Mouse (Mus musculus): ENCODE results near the gene Npas3. TPM values are rescaled to one million over a fixed set of nuclear protein-coding genes. Genes with fewer than 3 reads are reported as not detected.

Gene Npas3
- polyA plus RNA-seq, 1 experiment from 2014 or later = 3.7 TPM

- WGBS = 80% methylated on average over 3 of the region's 3 CpGs
These were observed 53.7 kb downstream of the Npas3 start for GRCm38 (mm10) chr12:53302129-53302528.

GRCm38 (mm10) chr12:53316715-53317114 is 68.2 kb downstream of the Npas3 start:
- ATAC-seq (replicated peaks; ENCODE audit: low FRiP score, low TSS enrichment, low read depth) = no peak
- no peak for DNase-seq (ENCODE audit: low spot score)
- no peaks in the 10 kb centered on the region; the same call in 1 of the 2 replicates for H3K4me1 ChIP-seq (replicated peaks; ENCODE audit: control insufficient read depth, insufficient read depth, low read length)
- H3K27me3 ChIP-seq (replicated peaks; ENCODE audit: control insufficient read depth, insufficient read depth, low read length) = no peaks in the 10 kb centered on the region
- no peaks in the 10 kb centered on the region for H3K9me3 ChIP-seq (ENCODE audit: control insufficient read depth, low read length)
- no peak overlapping the region for H3K9ac ChIP-seq (ENCODE audit: low read length)
- no peaks in the 10 kb centered on the region for H3K36me3 ChIP-seq (ENCODE audit: control insufficient read depth, insufficient read depth, low read length)
- H3K4me3 ChIP-seq (ENCODE audit: low read depth, low read length) = no peak overlapping the region
- H3K4me2 ChIP-seq (ENCODE audit: low read length) = no peak overlapping the region
- WGBS = 36% methylated on average over 2 of the region's 2 CpGs
- no peak overlapping the region for H3K27ac ChIP-seq (ENCODE audit: low read depth)

More at GRCm38 (mm10) chr12:53302129-53302528, 53.7 kb downstream of the Npas3 start:
- H3K27ac ChIP-seq (ENCODE audit: low read depth) = no peak overlapping the region
- H3K4me2 ChIP-seq (ENCODE audit: low read length) = no peak overlapping the region
- no peak for ATAC-seq (replicated peaks; ENCODE audit: low FRiP score, low TSS enrichment, low read depth)
- H3K9ac ChIP-seq (ENCODE audit: low read length) = no peak overlapping the region
- H3K27me3 ChIP-seq (replicated peaks; ENCODE audit: control insufficient read depth, insufficient read depth, low read length) = no peaks in the 10 kb centered on the region
- peaks cover 6% of the 10 kb centered on the region; the same call in 1 of the 2 replicates for H3K4me1 ChIP-seq (replicated peaks; ENCODE audit: control insufficient read depth, insufficient read depth, low read length)
- H3K36me3 ChIP-seq (ENCODE audit: control insufficient read depth, insufficient read depth, low read length) = no peaks in the 10 kb centered on the region
- H3K9me3 ChIP-seq (ENCODE audit: control insufficient read depth, low read length) = no peaks in the 10 kb centered on the region
- H3K4me3 ChIP-seq (ENCODE audit: low read depth, low read length) = no peak overlapping the region
- DNase-seq (ENCODE audit: low spot score) = no peak

- ATAC-seq (replicated peaks; ENCODE audit: low FRiP score, low TSS enrichment, low read depth) = no peak
- WGBS = 55% methylated on average over 3 of the region's 3 CpGs
- no peak for DNase-seq (ENCODE audit: low spot score)
- H3K36me3 ChIP-seq (ENCODE audit: control insufficient read depth, insufficient read depth, low read length) = no peaks in the 10 kb centered on the region
- H3K4me3 ChIP-seq (ENCODE audit: low read depth, low read length) = no peak overlapping the region
- H3K9me3 ChIP-seq (ENCODE audit: control insufficient read depth, low read length) = no peaks in the 10 kb centered on the region
- no peaks in the 10 kb centered on the region for H3K27me3 ChIP-seq (replicated peaks; ENCODE audit: control insufficient read depth, insufficient read depth, low read length)
- no peak overlapping the region for H3K9ac ChIP-seq (ENCODE audit: low read length)
- H3K27ac ChIP-seq (ENCODE audit: low read depth) = no peak overlapping the region
- H3K4me2 ChIP-seq (ENCODE audit: low read length) = no peak overlapping the region
- H3K4me1 ChIP-seq (replicated peaks; ENCODE audit: control insufficient read depth, insufficient read depth, low read length) = no peaks in the 10 kb centered on the region; the same call in 1 of the 2 replicates
These were observed 69.3 kb downstream of the Npas3 start for GRCm38 (mm10) chr12:53317801-53318200.

- 40% methylated on average over 2 of the region's 2 CpGs for WGBS
- Histone ChIP-seq H3K4me2 (ENCODE audit: low read length) (no peak overlapping the region), H3K9me3 (ENCODE audit: control insufficient read depth, low read length) (no peaks in the 10 kb centered on the region), H3K36me3 (ENCODE audit: control insufficient read depth, insufficient read depth, low read length) (no peaks in the 10 kb centered on the region), H3K4me1 (replicated peaks; ENCODE audit: control insufficient read depth, insufficient read depth, low read length) (no peaks in the 10 kb centered on the region; the same call in 1 of the 2 replicates), H3K9ac (ENCODE audit: low read length) (no peak overlapping the region), H3K4me3 (ENCODE audit: low read depth, low read length) (no peak overlapping the region), H3K27me3 (replicated peaks; ENCODE audit: control insufficient read depth, insufficient read depth, low read length) (no peaks in the 10 kb centered on the region), H3K27ac (ENCODE audit: low read depth) (no peak overlapping the region)
- DNase-seq (ENCODE audit: low spot score) (no peak), ATAC-seq (replicated peaks; ENCODE audit: low FRiP score, low TSS enrichment, low read depth) (no peak)
These were observed 72.0 kb downstream of the Npas3 start for GRCm38 (mm10) chr12:53320526-53320925.

DNA sequence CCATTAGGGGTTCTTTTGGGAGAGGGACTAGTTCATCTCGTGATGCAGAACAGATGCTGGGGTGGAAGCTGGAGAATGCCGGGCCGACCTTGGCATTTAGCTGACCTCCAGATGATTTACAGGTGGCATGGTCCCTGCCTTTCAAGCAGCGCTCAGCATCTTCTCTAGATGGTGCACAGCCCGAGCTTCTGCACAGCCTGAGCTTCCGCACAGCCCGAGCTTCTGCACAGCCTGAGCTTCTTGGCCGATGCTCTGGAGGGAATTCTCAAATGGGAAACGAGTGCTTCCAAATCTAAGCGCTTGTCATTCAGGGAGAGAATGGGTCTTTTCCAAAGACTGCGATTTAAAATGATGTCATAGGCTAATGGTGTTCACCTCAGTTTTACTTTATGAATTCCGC is 72.5 kb downstream of the Npas3 start:
- DNase-seq (ENCODE audit: low spot score) = no peak
- Histone ChIP-seq H3K9ac (ENCODE audit: low read length) (no peak overlapping the region), H3K4me3 (ENCODE audit: low read depth, low read length) (no peak overlapping the region), H3K36me3 (ENCODE audit: control insufficient read depth, insufficient read depth, low read length) (no peaks in the 10 kb centered on the region), H3K27ac (ENCODE audit: low read depth) (no peak overlapping the region), H3K4me1 (replicated peaks; ENCODE audit: control insufficient read depth, insufficient read depth, low read length) (no peaks in the 10 kb centered on the region; the same call in 1 of the 2 replicates), H3K27me3 (replicated peaks; ENCODE audit: control insufficient read depth, insufficient read depth, low read length) (no peaks in the 10 kb centered on the region), H3K4me2 (ENCODE audit: low read length) (no peak overlapping the region), H3K9me3 (ENCODE audit: control insufficient read depth, low read length) (no peaks in the 10 kb centered on the region)
- no peak for ATAC-seq (replicated peaks; ENCODE audit: low FRiP score, low TSS enrichment, low read depth)
- 59% methylated on average over 12 of the region's 12 CpGs for WGBS

DNA sequence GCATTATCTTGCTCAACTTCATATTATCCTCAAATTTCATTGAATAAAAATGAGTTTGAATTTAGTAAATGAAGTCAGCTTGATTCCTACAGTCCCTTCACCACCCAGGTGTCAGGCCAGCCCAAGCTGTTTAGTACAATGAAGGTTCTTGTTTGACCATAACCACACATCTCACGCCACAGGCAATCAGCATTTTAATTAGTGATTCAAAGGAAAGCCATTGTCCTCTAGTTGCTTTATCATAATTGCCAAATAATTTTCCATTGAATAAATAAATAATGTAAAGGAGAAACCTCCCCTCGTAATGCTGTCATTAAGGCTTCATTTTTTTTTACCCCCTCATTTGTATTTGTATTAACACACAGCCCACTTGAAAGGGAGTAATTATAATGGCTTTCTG is 73.5 kb downstream of the Npas3 start:
- Histone ChIP-seq H3K4me3 (ENCODE audit: low read depth, low read length) (no peak overlapping the region), H3K27me3 (replicated peaks; ENCODE audit: control insufficient read depth, insufficient read depth, low read length) (no peaks in the 10 kb centered on the region), H3K27ac (ENCODE audit: low read depth) (no peak overlapping the region), H3K36me3 (ENCODE audit: control insufficient read depth, insufficient read depth, low read length) (no peaks in the 10 kb centered on the region), H3K9me3 (ENCODE audit: control insufficient read depth, low read length) (no peaks in the 10 kb centered on the region), H3K4me2 (ENCODE audit: low read length) (no peak overlapping the region), H3K9ac (ENCODE audit: low read length) (no peak overlapping the region), H3K4me1 (replicated peaks; ENCODE audit: control insufficient read depth, insufficient read depth, low read length) (no peaks in the 10 kb centered on the region; the same call in 1 of the 2 replicates)
- ATAC-seq (replicated peaks; ENCODE audit: low FRiP score, low TSS enrichment, low read depth) (no peak), DNase-seq (ENCODE audit: low spot score) (no peak)
- WGBS = 83% methylated on average over 2 of the region's 2 CpGs

DNA sequence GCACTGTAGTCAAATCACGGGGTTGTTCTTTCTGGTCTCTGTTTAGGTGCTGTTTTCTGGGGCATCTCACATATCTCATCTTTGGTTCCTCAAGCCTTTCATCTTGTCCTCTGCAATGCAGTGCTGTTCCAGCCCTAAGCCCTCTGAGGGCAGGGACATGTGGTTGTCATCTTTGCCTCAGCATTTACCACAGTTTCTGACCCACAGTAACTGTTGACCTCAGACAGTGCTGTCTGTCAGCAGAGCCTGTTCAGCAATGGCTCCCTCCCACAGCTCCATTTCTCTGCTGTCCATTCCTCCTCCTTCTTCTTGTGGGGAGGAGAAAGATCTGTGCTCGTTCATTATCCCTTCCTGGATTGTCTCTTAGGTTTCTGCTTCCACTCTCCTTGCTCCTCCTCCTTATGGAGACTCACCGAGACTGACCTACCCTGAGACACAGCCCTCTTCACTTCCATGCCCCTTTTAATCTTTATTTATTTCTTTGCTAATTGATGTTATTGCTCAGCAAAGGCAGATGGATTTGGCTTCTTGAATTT is 79.2 kb downstream of the Npas3 start:
- WGBS = 22% methylated on average over 3 of the region's 3 CpGs
- no peaks in the 10 kb centered on the region for H3K9me3 ChIP-seq (ENCODE audit: control insufficient read depth, low read length)
- no peaks in the 10 kb centered on the region for H3K27me3 ChIP-seq (replicated peaks; ENCODE audit: control insufficient read depth, insufficient read depth, low read length)
- DNase-seq (ENCODE audit: low spot score) = no peak
- H3K4me2 ChIP-seq (ENCODE audit: low read length) = no peak overlapping the region
- no peak for ATAC-seq (replicated peaks; ENCODE audit: low FRiP score, low TSS enrichment, low read depth)
- H3K4me3 ChIP-seq (ENCODE audit: low read depth, low read length) = no peak overlapping the region
- H3K27ac ChIP-seq (ENCODE audit: low read depth) = peak overlapping the region; percentile 18; the same call in 1 of the 2 replicates
- H3K36me3 ChIP-seq (ENCODE audit: control insufficient read depth, insufficient read depth, low read length) = no peaks in the 10 kb centered on the region
- H3K4me1 ChIP-seq (replicated peaks; ENCODE audit: control insufficient read depth, insufficient read depth, low read length) = peaks cover 8% of the 10 kb centered on the region
- no peak overlapping the region for H3K9ac ChIP-seq (ENCODE audit: low read length)

- no peaks in the 10 kb centered on the region for H3K27me3 ChIP-seq (replicated peaks; ENCODE audit: control insufficient read depth, insufficient read depth, low read length)
- DNase-seq (ENCODE audit: low spot score) (peak; percentile 70), ATAC-seq (replicated peaks; ENCODE audit: low FRiP score, low TSS enrichment, low read depth) (no peak)
- peak overlapping the region; percentile 18; the same call in 1 of the 2 replicates for H3K27ac ChIP-seq (ENCODE audit: low read depth)
- 20% methylated on average over 5 of the region's 5 CpGs for WGBS
- H3K9ac ChIP-seq (ENCODE audit: low read length) = no peak overlapping the region
- H3K9me3 ChIP-seq (ENCODE audit: control insufficient read depth, low read length) = no peaks in the 10 kb centered on the region
- H3K4me2 ChIP-seq (ENCODE audit: low read length) = peak overlapping the region; percentile 20
- peaks cover 8% of the 10 kb centered on the region for H3K4me1 ChIP-seq (replicated peaks; ENCODE audit: control insufficient read depth, insufficient read depth, low read length)
- no peaks in the 10 kb centered on the region for H3K36me3 ChIP-seq (ENCODE audit: control insufficient read depth, insufficient read depth, low read length)
- no peak overlapping the region for H3K4me3 ChIP-seq (ENCODE audit: low read depth, low read length)
These were observed 79.8 kb downstream of the Npas3 start for GRCm38 (mm10) chr12:53328257-53328736.

GRCm38 (mm10) chr12:53330141-53330540 is 81.7 kb downstream of the Npas3 start:
- H3K4me1 ChIP-seq (replicated peaks; ENCODE audit: control insufficient read depth, insufficient read depth, low read length) = peaks cover 8% of the 10 kb centered on the region
- no peak overlapping the region for H3K4me2 ChIP-seq (ENCODE audit: low read length)
- DNase-seq (ENCODE audit: low spot score) (no peak), ATAC-seq (replicated peaks; ENCODE audit: low FRiP score, low TSS enrichment, low read depth) (no peak)
- H3K36me3 ChIP-seq (ENCODE audit: control insufficient read depth, insufficient read depth, low read length) = no peaks in the 10 kb centered on the region
- no peaks in the 10 kb centered on the region for H3K9me3 ChIP-seq (ENCODE audit: control insufficient read depth, low read length)
- 93% methylated on average over 6 of the region's 6 CpGs for WGBS
- H3K27me3 ChIP-seq (replicated peaks; ENCODE audit: control insufficient read depth, insufficient read depth, low read length) = no peaks in the 10 kb centered on the region
- no peak overlapping the region for H3K4me3 ChIP-seq (ENCODE audit: low read depth, low read length)
- H3K9ac ChIP-seq (ENCODE audit: low read length) = no peak overlapping the region
- H3K27ac ChIP-seq (ENCODE audit: low read depth) = no peak overlapping the region

Measured in intestine, embryonic 14.5 days (tissue).